Mouse (Mus musculus): Measurements from ENCODE around the gene Nes. TPM values are rescaled to one million over a fixed set of nuclear protein-coding genes. Genes with fewer than 3 reads are reported as not detected.

The Nes gene
- polyA plus RNA-seq, 1 experiment from 2014 or later, result 5.7 TPM

DNA sequence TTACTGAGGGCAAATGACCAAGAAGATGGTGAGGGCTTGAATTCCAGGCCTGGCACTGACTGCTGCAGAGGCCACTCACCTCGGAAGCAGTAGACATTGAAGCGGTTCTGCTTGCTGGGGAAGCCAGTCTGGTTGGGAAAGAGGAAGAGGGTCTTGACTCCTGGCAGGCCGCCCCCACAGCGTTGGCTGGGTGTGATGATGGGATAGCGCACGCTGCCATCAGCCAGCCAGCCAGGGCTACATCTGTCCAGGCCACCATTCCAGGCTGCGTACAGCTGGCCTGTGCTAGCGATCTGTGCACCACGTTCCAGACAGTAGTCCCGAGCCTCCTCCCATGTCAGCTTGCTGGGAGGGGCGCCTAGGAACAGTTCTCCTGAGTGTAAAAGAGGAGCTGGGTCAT lies 24.5 kb downstream of the Nes start:
- H3K36me3 ChIP-seq (ENCODE audit: control insufficient read depth, insufficient read depth, low read length), result no peaks in the 10 kb centered on the region
- H3K27me3 ChIP-seq (ENCODE audit: control insufficient read depth, insufficient read depth, low read length), result peaks cover 14% of the 10 kb centered on the region; the same call in 1 of the 2 replicates
- TF ChIP-seq EP300 (optimal IDR thresholded peaks at IDR 0.05) (no peak), CTCF (IDR thresholded peaks at IDR 0.05; ENCODE audit: low read depth) (no peak)
- ATAC-seq (ENCODE audit: low FRiP score, low TSS enrichment) (no peak), DNase-seq (ENCODE audit: low spot score) (no peak)
- 34% methylated on average over 11 of the region's 11 CpGs for WGBS
- no peaks in the 10 kb centered on the region for H3K9me3 ChIP-seq (ENCODE audit: control insufficient read depth, low read length)
- H3K4me1 ChIP-seq (replicated peaks; ENCODE audit: control insufficient read depth, insufficient read depth), result no peaks in the 10 kb centered on the region
- no peak overlapping the region for H3K9ac ChIP-seq (ENCODE audit: low read length)
- H3K4me2 ChIP-seq (replicated peaks; ENCODE audit: low read depth), result no peak overlapping the region
- no peak overlapping the region for H3K4me3 ChIP-seq (ENCODE audit: low read depth, low read length)
- H3K27ac ChIP-seq (replicated peaks), result no peak overlapping the region

DNA sequence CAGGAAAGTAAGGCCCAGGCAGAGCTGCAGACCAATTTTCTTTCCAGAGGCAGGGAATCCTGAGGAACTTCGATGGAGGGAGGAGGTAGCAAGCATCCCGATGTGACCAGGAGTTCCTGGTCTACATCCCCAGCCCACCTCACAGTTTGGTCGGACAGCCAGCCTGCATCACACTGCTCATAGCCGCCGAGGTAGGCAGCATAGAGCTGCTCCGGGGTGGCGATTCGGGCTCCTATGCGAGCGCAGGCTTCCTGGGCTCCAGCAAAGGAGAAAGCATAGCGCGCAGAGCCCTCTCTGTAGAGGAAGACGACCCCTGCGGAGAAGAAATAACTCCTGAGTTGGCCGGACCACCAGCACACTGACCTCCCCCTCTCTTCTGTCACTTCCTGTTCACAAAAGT lies 25.5 kb downstream of the Nes start:
- WGBS, result 4% methylated on average over 15 of the region's 15 CpGs
- Histone ChIP-seq H3K36me3 (ENCODE audit: control insufficient read depth, insufficient read depth, low read length) (no peaks in the 10 kb centered on the region), H3K4me3 (ENCODE audit: low read depth, low read length) (peak overlapping the region; percentile 33; the same call in 1 of the 2 replicates), H3K9me3 (ENCODE audit: control insufficient read depth, low read length) (no peaks in the 10 kb centered on the region), H3K27me3 (ENCODE audit: control insufficient read depth, insufficient read depth, low read length) (peaks cover 18% of the 10 kb centered on the region; the same call in 1 of the 2 replicates), H3K4me2 (replicated peaks; ENCODE audit: low read depth) (no peak overlapping the region), H3K27ac (replicated peaks) (no peak overlapping the region), H3K9ac (ENCODE audit: low read length) (no peak overlapping the region), H3K4me1 (replicated peaks; ENCODE audit: control insufficient read depth, insufficient read depth) (no peaks in the 10 kb centered on the region)
- no peak for DNase-seq (ENCODE audit: low spot score)
- ATAC-seq (ENCODE audit: low FRiP score, low TSS enrichment), result no peak
- TF ChIP-seq EP300 (optimal IDR thresholded peaks at IDR 0.05) (no peak), CTCF (IDR thresholded peaks at IDR 0.05; ENCODE audit: low read depth) (no peak)

DNA sequence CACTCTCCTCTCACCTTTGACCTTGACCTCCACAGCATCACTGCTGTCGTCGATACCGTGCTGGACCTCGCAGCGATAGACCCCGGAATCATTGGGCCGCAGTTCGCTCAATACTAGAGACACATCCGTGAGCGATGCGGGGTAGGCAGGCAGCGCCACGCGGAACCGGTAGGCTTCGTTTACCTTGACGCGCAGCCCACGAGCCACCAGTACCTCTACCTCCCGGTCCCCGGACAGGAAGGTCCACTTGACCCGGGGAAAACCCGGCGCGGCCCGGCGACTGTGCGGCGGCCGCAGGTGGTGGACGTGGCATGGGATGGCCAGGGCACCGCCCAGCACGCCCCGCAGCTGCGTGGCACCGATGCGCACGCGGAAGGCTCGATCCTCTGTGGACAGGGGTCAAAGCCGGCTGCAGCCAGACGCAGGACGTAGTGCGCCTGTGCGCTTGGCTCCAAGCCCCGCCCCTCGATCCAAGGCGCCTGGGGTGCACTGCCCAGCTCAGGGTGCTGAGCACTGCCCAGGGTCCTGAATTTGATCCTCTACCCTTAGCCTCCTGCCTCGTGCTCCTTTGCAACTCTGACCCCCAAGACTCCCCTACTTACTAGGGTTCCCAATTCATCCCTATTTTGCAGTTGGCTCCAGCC lies 26.2 kb downstream of the Nes start:
- TF ChIP-seq EP300 (optimal IDR thresholded peaks at IDR 0.05) (no peak), CTCF (IDR thresholded peaks at IDR 0.05; ENCODE audit: low read depth) (no peak)
- no peaks in the 10 kb centered on the region for H3K36me3 ChIP-seq (ENCODE audit: control insufficient read depth, insufficient read depth, low read length)
- H3K27me3 ChIP-seq (ENCODE audit: control insufficient read depth, insufficient read depth, low read length), result peaks cover 18% of the 10 kb centered on the region; the same call in 1 of the 2 replicates
- peak overlapping the region; percentile 33 for H3K4me3 ChIP-seq (ENCODE audit: low read depth, low read length)
- WGBS, result 2% methylated on average over 48 of the region's 49 CpGs
- peak; percentile 54 for DNase-seq (ENCODE audit: low spot score)
- no peak overlapping the region for H3K9ac ChIP-seq (ENCODE audit: low read length)
- H3K27ac ChIP-seq (replicated peaks), result no peak overlapping the region
- peak; percentile 56 for ATAC-seq (ENCODE audit: low FRiP score, low TSS enrichment)
- peak overlapping the region; percentile 52 for H3K4me2 ChIP-seq (replicated peaks; ENCODE audit: low read depth)
- no peaks in the 10 kb centered on the region for H3K4me1 ChIP-seq (replicated peaks; ENCODE audit: control insufficient read depth, insufficient read depth)
- H3K9me3 ChIP-seq (ENCODE audit: control insufficient read depth, low read length), result no peaks in the 10 kb centered on the region

DNA sequence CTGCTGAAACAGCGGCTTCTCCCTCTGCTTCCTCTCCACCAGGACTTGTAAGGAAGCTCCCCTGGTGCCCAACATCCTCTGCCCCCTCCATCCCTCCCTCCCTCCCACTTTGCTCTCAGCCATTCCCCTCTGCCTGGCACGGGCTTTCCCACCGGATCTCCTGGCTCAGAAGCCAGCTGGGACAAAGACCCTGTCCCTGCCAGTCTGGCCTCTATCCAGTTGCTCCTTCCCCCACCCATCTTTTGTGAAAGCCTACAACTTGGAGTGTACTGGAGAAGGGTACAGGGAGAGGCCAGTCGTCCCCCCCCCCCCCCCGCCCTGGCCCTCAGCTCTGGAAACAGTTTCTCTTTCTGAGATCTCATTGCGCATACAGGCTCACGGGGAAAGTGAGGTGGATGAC lies 27.9 kb downstream of the Nes start:
- ATAC-seq (ENCODE audit: low FRiP score, low TSS enrichment), result no peak
- 5% methylated on average over 7 of the region's 7 CpGs for WGBS
- Histone ChIP-seq H3K27ac (replicated peaks) (no peak overlapping the region), H3K4me1 (replicated peaks; ENCODE audit: control insufficient read depth, insufficient read depth) (no peaks in the 10 kb centered on the region), H3K4me2 (replicated peaks; ENCODE audit: low read depth) (no peak overlapping the region), H3K9me3 (ENCODE audit: control insufficient read depth, low read length) (no peaks in the 10 kb centered on the region), H3K4me3 (ENCODE audit: low read depth, low read length) (no peak overlapping the region), H3K36me3 (ENCODE audit: control insufficient read depth, insufficient read depth, low read length) (no peaks in the 10 kb centered on the region), H3K9ac (ENCODE audit: low read length) (no peak overlapping the region), H3K27me3 (ENCODE audit: control insufficient read depth, insufficient read depth, low read length) (peaks cover 18% of the 10 kb centered on the region; the same call in 1 of the 2 replicates)
- DNase-seq (ENCODE audit: low spot score), result no peak
- TF ChIP-seq EP300 (optimal IDR thresholded peaks at IDR 0.05) (no peak), CTCF (IDR thresholded peaks at IDR 0.05; ENCODE audit: low read depth) (no peak)

DNA sequence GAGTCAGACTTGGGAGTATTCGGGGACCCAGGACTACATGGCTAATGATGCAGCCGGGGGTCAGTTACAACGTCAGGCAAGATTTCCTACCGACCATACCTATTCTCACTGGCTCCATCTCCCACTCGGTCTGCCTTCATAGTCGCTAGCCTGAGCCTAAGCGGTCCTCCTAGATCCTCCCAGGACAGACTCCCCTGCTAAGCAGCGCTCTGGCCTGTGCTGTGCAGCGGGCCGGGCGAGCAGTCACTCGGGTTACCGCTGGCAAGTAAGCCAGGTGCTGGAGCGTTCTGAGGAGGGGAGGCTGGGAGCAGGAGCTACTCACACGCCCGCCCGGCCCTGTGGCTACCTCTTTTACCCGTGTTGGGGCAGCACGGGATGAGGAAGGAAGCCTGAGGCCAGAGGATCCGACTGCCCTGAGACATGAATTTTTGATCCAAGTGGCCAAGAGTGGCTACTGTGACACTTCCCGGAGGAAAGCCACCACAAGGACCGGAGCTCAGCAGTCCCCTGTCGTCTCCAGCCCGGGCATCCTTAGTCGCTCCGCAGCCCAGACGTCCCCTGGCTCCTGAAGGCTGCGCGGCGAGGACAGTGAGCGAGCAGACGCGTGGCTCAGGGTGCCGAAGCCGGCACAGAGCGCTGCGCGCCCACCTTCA lies 28.5 kb downstream of the Nes start:
- Histone ChIP-seq H3K36me3 (ENCODE audit: control insufficient read depth, insufficient read depth, low read length) (no peaks in the 10 kb centered on the region), H3K9me3 (ENCODE audit: control insufficient read depth, low read length) (no peaks in the 10 kb centered on the region), H3K4me1 (replicated peaks; ENCODE audit: control insufficient read depth, insufficient read depth) (no peaks in the 10 kb centered on the region), H3K4me2 (replicated peaks; ENCODE audit: low read depth) (peak overlapping the region; percentile 54), H3K27me3 (ENCODE audit: control insufficient read depth, insufficient read depth, low read length) (peaks cover 18% of the 10 kb centered on the region; the same call in 1 of the 2 replicates), H3K27ac (replicated peaks) (no peak overlapping the region), H3K9ac (ENCODE audit: low read length) (no peak overlapping the region), H3K4me3 (ENCODE audit: low read depth, low read length) (peak overlapping the region; percentile 28; the same call in 1 of the 2 replicates)
- DNase-seq (ENCODE audit: low spot score) (no peak), ATAC-seq (ENCODE audit: low FRiP score, low TSS enrichment) (no peak)
- 2% methylated on average over 38 of the region's 38 CpGs for WGBS
- TF ChIP-seq CTCF (IDR thresholded peaks at IDR 0.05; ENCODE audit: low read depth), result no peak
- no peak for TF ChIP-seq EP300 (optimal IDR thresholded peaks at IDR 0.05)

DNA sequence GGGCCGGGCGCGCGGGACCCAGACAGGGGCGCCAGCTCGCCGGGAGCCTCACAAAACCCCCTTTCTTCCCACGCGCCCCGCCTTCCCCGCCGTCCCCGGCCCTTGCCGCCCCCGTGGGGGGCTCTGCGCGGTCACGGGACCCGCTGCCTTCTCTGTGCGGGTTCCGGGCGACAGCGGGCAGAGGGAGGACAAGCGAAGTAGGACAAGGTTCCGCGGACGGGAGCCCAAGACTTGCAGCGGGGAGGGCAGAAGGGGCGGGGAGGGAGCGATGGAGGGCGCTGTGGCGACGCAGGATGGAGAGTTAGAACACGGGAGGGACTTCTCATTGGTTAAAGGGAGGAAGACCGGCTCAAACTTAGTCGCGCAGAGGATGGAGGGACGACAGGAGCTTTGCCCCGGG lies 29.3 kb downstream of the Nes start, which contains the start of gene Bcan:
Gene Bcan, minus strand, starts transcription at position 50 of the 400 bp plus-strand sequence.
- no peak within 1 kb of the TSS for H3K27ac ChIP-seq (replicated peaks)
- 0 out of 2 replicates have a peak within 1 kb of the TSS, but pooled peaks have one; percentile 13 for H3K9ac ChIP-seq (ENCODE audit: low read length)
- H3K27me3 ChIP-seq (ENCODE audit: control insufficient read depth, insufficient read depth, low read length), result peaks cover 18% of the 10 kb centered on the region; the same call in 1 of the 2 replicates
- H3K36me3 ChIP-seq (ENCODE audit: control insufficient read depth, insufficient read depth, low read length), result no peaks in the 10 kb centered on the region
- no peak for DNase-seq (ENCODE audit: low spot score)
- 1% methylated on average over 38 of the region's 39 CpGs for WGBS
- H3K9me3 ChIP-seq (ENCODE audit: control insufficient read depth, low read length), result no peaks in the 10 kb centered on the region
- peak within 1 kb of the TSS; percentile 54 for H3K4me2 ChIP-seq (replicated peaks; ENCODE audit: low read depth)
- no peak for ATAC-seq (ENCODE audit: low FRiP score, low TSS enrichment)
- no peaks in the 10 kb centered on the region for H3K4me1 ChIP-seq (replicated peaks; ENCODE audit: control insufficient read depth, insufficient read depth)
- TF ChIP-seq CTCF (IDR thresholded peaks at IDR 0.05; ENCODE audit: low read depth), result no peak
- no peak for TF ChIP-seq EP300 (optimal IDR thresholded peaks at IDR 0.05)
- H3K4me3 ChIP-seq (ENCODE audit: low read depth, low read length), result peak within 1 kb of the TSS; percentile 28
